Mouse (Mus musculus) G1E (cell line): Measurements from ENCODE around the gene B3gnt2. TPM values are rescaled to one million over a fixed set of nuclear protein-coding genes. Genes with fewer than 3 reads are reported as not detected.

Experiments used
- ATAC-seq: 2 replicates; pipeline ENCODE4 v1.8.0; 2016; ENCODE audit warnings: mild to moderate bottlenecking; ENCODE audit not compliant: insufficient number of reproducible peaks, poor library complexity, low FRiP score, severe bottlenecking; ENCODE audit errors: extremely low read depth
- DNase-seq: peaks from one replicate; pipeline ENCODE4 v3.0.0; 2012; ENCODE audit warnings: low spot score
- H3K27me3 ChIP-seq: 2 replicates; pipeline ENCODE4 v1.6.1; 2012; ENCODE audit warnings: mild to moderate bottlenecking, low read length, inconsistent platforms; ENCODE audit not compliant: insufficient read depth
- H3K36me3 ChIP-seq: replicated peaks from 2 replicates; pipeline ENCODE3; 2012; ENCODE audit warnings: mild to moderate bottlenecking, inconsistent platforms
- H3K4me1 ChIP-seq: 2 replicates; pipeline ENCODE4 v1.6.1; 2012; ENCODE audit warnings: low read depth, low read length, inconsistent platforms, mixed read lengths; ENCODE audit not compliant: insufficient read depth
- H3K4me3 ChIP-seq: 2 replicates; pipeline ENCODE4 v1.5.1; 2012; ENCODE audit warnings: low read depth, mild to moderate bottlenecking, inconsistent platforms, low read length, moderate library complexity, mixed read lengths
- H3K9me3 ChIP-seq: replicated peaks from 2 replicates; pipeline ENCODE4 v1.6.1; 2012; ENCODE audit warnings: inconsistent platforms
- CTCF ChIP-seq: IDR thresholded peaks from 2 replicates; pipeline ENCODE4 v1.5.1; 2012; ENCODE audit warnings: low read depth, low read length, inconsistent platforms, mixed read lengths
- GATA1 ChIP-seq: IDR thresholded peaks from 2 replicates; pipeline ENCODE4 v1.6.1; 2012; ENCODE audit warnings: borderline replicate concordance, low read length, inconsistent platforms, mixed read lengths
- GATA2 ChIP-seq: IDR thresholded peaks from 2 replicates; pipeline ENCODE4 v1.6.1; 2012; ENCODE audit warnings: low read depth, low read length, inconsistent platforms, borderline replicate concordance
- POLR2AphosphoS5 ChIP-seq: IDR thresholded peaks from 2 replicates; pipeline ENCODE4 v1.6.1; 2012; ENCODE audit warnings: low read depth, low read length, inconsistent platforms; ENCODE audit not compliant: insufficient replicate concordance
- TAL1 ChIP-seq: conservative IDR thresholded peaks from 2 replicates; pipeline ENCODE4 v1.6.1; 2012; ENCODE audit warnings: low read depth, low read length, inconsistent platforms, mixed read lengths
- polyA plus RNA-seq: library from polyadenylated mRNA; stranded (reverse); fragments of >175 nt; gene quantifications from 2 replicates; pipeline ENCODE4 v1.2.3, GENCODE M21; 2012
- total RNA-seq, 2 experiments: library from RNA; stranded (forward) in 1 of 2; stranded (reverse) in 1 of 2; fragments of 200-1000 nt in 1 of 2; fragments of >200 nt in 1 of 2; fragmentation: Nextera tagmentation in 1 of 2; gene quantifications; 2 replicates each; pipeline ENCODE4 v1.2.3; 2014 to 2017

The B3gnt2 gene
- total and polyA plus RNA-seq, 3 experiments: 11.5 to 65.7 (median 26.3) TPM

- Histone ChIP-seq H3K4me3 (no peak overlapping the region), H3K36me3 (no peaks in the 10 kb centered on the region), H3K9me3 (no peaks in the 10 kb centered on the region), H3K4me1 (peaks cover 3% of the 10 kb centered on the region; the same call in 1 of the 2 replicates), H3K27me3 (peaks cover 23% of the 10 kb centered on the region)
- DNase-seq: no peak
- TF ChIP-seq POLR2AphosphoS5: no peak
- no peak for TF ChIP-seq GATA2
- TF ChIP-seq CTCF: no peak
- TF ChIP-seq TAL1: no peak
- no peak for TF ChIP-seq GATA1
- ATAC-seq: no peak
These were observed 108.2 kb downstream of the B3gnt2 start for GRCm38 (mm10) chr11:22752596-22752995.

DNA sequence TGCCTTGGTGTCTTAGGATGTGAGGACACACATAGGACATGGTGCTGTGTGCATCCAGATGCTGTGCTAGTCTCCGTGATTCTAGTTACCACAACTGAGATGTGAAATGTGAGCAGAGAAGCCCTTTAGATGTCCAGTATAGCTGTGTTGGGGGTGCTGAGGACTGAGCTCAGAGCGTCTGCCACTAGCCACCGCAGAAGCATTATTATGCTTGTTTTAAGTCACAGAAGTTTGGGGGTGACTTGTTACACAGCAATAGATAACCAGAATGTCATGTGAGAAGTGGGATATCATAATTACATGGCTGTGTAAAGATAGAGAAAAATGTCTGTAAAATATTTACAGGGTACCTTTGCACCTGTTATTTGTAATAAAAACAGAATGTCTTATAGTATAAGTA lies 109.2 kb downstream of the B3gnt2 start:
- no peak overlapping the region for H3K4me3 ChIP-seq
- no peaks in the 10 kb centered on the region for H3K36me3 ChIP-seq
- TF ChIP-seq GATA1: no peak
- TF ChIP-seq POLR2AphosphoS5: no peak
- no peak for TF ChIP-seq CTCF
- TF ChIP-seq GATA2: no peak
- TF ChIP-seq TAL1: no peak
- no peak for DNase-seq
- no peak for ATAC-seq
- no peaks in the 10 kb centered on the region for H3K9me3 ChIP-seq
- peaks cover 22% of the 10 kb centered on the region for H3K27me3 ChIP-seq
- peaks cover 2% of the 10 kb centered on the region; the same call in 1 of the 2 replicates for H3K4me1 ChIP-seq

DNA sequence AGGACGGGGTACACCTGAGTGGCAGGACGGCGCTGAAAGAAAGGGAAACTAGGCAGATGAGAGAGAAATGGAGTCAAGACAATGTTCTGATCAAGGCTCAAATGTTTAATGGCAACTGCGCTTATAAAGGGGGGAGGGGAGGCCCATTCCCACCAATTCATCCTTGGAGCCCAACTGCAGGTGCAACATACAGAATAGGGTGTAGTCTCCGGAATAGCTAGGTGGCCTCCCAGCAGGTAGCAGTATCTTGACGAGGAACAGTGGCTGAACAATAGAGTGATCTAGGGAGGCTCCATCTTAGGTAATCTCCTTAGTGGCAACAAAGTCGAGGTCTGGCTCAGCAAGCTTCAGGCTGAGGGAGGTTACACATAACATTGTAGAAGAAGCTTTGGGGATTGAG lies 113.4 kb downstream of the B3gnt2 start:
- no peaks in the 10 kb centered on the region for H3K9me3 ChIP-seq
- no peak for TF ChIP-seq GATA1
- no peak for TF ChIP-seq GATA2
- no peak for TF ChIP-seq TAL1
- no peak for TF ChIP-seq CTCF
- no peak for TF ChIP-seq POLR2AphosphoS5
- H3K27me3 ChIP-seq: peaks cover 16% of the 10 kb centered on the region
- no peak overlapping the region for H3K4me3 ChIP-seq
- no peaks in the 10 kb centered on the region for H3K36me3 ChIP-seq
- no peak for DNase-seq
- no peaks in the 10 kb centered on the region for H3K4me1 ChIP-seq
- ATAC-seq: no peak

DNA sequence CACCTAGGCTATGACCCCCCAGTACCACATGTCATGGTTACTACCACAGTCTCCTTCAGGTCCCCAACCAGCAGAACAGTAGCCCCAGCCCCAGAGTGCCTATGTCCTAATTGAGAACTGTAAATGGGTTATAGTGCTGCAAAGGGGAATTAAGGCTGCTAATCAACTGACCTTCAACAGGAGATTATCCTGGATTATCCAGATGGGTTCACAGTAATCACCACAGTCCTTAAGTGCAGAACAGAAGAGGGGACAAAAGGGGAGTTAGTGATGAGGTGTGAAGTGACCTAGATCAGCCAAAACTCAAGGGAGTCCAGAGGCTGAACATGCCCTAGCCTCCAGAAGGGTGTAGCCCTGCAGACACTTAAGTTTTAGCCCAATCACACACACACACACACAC lies 115.4 kb downstream of the B3gnt2 start:
- Histone ChIP-seq H3K36me3 (no peaks in the 10 kb centered on the region), H3K27me3 (peaks cover 21% of the 10 kb centered on the region), H3K4me1 (no peaks in the 10 kb centered on the region), H3K4me3 (no peak overlapping the region), H3K9me3 (no peaks in the 10 kb centered on the region)
- DNase-seq (no peak), ATAC-seq (no peak)
- TF ChIP-seq GATA1: no peak
- TF ChIP-seq CTCF: no peak
- TF ChIP-seq POLR2AphosphoS5: no peak
- TF ChIP-seq GATA2: no peak
- TF ChIP-seq TAL1: no peak

DNA sequence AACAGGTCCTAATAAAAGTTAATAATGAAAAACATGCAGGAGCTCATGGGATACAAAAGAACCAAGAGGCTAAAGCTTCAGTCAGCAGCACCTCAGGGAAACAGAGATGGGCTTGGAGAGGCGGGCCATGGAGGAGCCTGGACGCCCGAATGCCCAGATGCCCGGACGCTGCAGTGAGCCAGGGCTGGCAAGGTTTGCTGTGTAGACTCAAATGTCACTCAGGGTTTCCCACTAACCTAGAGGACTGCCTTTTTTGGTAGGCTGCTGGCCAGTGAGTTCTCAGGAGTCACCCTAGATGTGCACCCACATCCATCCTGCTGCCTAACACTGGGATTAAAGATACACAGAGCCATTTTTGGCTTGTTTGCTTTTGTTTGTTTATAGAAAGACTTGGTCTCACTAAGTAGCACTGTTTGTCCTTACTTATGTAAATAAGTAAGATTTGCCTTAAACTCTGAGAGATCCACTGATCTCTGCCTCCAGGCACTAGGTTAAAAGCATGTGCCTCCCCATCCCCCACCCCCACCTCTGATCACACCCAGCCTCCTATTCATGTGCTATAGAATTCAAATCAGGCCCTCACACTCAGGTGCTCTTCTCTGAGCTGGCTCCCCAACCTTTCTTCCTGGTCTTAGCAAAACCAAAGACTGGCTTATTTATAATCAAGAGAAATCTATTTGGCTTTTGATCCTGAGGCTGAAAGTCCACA lies 117.0 kb downstream of the B3gnt2 start:
- H3K4me3 ChIP-seq: no peak overlapping the region
- TF ChIP-seq CTCF: no peak
- TF ChIP-seq GATA2: no peak
- TF ChIP-seq TAL1: no peak
- no peak for TF ChIP-seq GATA1
- no peak for TF ChIP-seq POLR2AphosphoS5
- no peaks in the 10 kb centered on the region for H3K4me1 ChIP-seq
- peaks cover 29% of the 10 kb centered on the region for H3K27me3 ChIP-seq
- ATAC-seq: no peak
- no peaks in the 10 kb centered on the region for H3K36me3 ChIP-seq
- H3K9me3 ChIP-seq: no peaks in the 10 kb centered on the region
- DNase-seq: no peak

DNA sequence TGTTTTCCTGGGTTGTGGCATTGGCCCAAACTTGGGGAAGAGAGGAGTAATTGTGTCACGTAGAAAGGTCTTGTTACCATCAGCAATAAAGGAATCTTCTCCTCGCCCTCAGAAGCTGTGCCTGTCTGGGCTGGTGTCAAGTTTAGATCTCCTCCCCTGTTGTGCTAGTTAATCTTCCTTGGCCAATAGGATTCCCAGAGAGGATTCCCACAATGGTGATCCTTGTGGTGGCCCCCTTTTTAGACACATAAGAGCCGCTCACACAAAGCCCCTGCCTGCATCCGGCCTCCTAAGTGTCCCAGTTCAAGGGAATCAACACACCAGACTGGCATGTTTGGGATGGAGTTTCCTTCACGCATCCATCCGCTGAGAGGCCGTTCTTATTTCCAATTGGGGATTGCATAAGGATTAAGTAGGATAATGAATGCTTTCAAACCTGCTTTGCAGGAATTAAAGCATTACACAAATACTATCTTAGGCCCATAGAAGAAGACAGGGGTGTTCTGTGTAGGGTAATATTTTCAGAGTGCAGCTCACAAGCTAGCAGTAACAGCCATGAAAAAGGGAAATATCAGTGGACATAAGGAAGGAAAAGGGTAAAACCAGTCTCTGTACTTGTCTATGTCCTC lies 118.6 kb downstream of the B3gnt2 start:
- Histone ChIP-seq H3K4me3 (no peak overlapping the region), H3K27me3 (peaks cover 25% of the 10 kb centered on the region), H3K4me1 (no peaks in the 10 kb centered on the region), H3K36me3 (no peaks in the 10 kb centered on the region), H3K9me3 (no peaks in the 10 kb centered on the region; the same call in 1 of the 2 replicates)
- no peak for DNase-seq
- no peak for ATAC-seq
- TF ChIP-seq TAL1: no peak
- TF ChIP-seq GATA2: no peak
- TF ChIP-seq POLR2AphosphoS5: no peak

DNA sequence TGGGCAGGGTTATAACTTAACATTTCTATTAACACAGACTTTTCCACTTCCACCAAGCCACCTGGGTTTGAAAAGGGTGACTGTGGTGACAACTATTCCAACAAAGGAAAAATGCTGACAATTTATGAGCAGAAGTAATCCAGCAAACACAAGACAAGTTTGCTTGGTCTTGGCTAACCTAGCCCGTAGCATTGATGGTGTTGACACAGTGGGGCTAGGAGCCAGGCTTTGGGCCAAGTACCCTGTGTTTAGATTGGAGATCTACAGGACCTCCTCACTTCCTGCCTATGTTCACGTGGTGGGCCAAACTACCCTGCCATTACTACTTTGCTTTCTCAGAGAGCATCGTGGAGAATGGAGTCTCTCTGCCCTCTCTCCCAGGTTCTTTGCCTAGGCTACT lies 119.3 kb downstream of the B3gnt2 start:
- DNase-seq: no peak
- TF ChIP-seq CTCF (no peak), TAL1 (no peak), GATA2 (no peak), POLR2AphosphoS5 (no peak), GATA1 (no peak)
- no peak for ATAC-seq
- Histone ChIP-seq H3K4me1 (no peaks in the 10 kb centered on the region), H3K4me3 (no peak overlapping the region), H3K9me3 (no peaks in the 10 kb centered on the region; the same call in 1 of the 2 replicates), H3K27me3 (peaks cover 28% of the 10 kb centered on the region), H3K36me3 (no peaks in the 10 kb centered on the region)
